Mouse (Mus musculus) spleen, adult 18-20 months (tissue): ENCODE results near the gene Mical3.

Experiments used
- DNase-seq, 2 experiments: peaks; one replicate each; pipeline ENCODE4 v3.0.0; 2022; ENCODE audit warnings: mixed read lengths in 2 of 2

The Mical3 gene

DNA sequence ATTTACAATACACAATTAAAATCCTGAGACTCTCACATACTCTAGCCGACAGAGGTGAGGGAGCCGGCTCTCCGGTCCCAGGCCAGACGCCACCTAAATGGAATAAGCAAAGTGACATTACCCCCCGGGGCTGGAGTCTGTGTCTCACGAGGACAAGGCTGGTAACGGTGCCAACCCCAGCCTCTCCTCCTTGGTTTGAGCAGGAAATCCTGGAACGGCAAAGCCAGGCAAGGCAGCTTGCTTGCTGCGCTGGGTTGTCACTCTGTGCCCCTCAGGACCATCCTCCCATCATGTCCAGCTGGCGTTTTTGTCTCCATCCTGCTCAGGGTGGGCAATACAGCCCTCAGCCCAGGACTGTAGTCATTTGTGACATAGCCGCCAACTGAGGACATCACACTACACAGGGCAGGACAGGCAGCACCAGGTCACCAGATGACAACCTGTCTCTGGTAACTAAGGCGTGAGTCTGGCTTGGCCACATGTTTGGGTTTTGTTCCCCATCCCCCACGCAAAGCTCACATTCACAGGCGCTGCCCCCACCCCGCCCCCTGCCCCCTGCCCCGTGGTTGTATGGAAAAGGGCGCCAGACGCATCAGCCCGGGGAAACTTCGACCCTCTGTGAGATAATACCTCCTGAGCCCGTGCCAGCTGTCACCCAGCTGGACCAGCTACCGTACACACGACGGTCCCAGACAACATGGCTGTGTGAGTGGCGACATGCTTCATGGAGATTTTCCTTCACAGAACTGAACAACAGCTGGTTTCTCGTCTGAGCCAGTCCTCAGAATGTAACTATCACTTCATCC lies 49.3 kb downstream of the Mical3 start:
- DNase-seq: no peak

DNA sequence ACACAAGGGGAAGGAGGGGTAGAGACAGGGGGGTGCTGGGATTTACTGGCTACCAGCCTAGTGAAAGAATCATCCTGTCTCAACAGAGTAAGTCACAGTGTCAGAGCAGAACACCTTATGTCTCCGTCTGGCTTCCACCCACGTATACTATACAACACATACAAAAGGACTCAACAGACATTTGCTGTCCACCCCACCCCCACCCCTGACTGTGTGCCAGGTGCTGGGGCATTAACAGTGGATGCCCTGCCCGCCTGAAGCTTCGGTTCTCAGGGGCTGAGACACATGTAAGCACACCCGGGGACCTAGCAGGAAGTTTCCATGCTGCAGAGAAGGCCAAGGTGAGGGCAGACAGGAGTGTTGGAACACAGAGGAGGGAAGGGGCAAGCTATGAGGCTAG lies 52.6 kb downstream of the Mical3 start:
- DNase-seq: no peak

DNA sequence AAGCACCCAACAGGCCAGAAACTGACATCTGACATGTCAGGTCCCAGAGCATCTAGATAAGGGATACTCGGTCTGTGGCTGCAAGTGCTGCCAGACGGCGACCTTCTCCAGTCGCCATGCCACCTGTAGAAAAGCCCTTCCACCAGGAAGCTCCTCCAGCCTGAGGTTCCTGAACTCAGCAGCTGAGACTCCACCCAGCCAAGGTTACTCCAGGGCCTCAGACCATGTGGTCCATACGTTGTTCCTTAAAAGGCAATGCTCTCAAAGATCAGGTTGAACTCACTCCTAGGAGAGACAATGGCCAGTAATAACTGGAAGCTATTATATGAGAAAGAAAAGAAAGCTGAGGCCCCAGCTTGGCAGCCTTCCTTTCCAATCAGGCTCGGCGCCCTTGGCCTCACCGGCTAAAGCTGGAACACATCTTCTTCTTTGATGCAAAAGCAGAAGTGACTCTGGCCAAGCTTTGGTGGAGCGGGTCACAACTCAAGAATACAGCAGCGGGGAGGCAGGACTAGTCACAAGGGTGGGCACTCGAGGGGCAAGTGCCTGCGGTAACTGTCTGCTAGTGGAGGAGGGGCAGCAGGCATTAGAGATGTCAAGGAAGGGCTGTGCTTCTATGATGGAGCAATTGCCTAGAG lies 53.8 kb downstream of the Mical3 start:
- DNase-seq: no peak

DNA sequence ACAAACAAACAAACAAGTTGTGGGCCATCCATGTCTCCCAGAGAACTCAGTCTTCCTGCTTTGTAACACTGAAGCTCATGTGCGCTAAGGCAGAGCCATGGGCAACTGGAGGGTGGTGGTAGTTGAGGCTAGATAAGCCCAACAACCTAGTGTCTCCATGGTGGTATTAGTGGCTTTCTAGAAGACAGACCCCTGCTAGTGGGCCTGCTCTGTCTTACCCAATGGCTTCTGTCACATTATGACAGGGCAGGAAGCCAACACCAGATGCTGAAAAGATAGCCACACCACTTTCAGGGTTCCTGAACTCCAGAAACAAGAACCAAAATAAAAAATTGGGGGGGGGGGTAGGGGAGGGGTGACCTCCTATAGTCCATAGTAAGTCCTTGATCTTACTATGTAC lies 55.0 kb downstream of the Mical3 start:
- no peak for DNase-seq

DNA sequence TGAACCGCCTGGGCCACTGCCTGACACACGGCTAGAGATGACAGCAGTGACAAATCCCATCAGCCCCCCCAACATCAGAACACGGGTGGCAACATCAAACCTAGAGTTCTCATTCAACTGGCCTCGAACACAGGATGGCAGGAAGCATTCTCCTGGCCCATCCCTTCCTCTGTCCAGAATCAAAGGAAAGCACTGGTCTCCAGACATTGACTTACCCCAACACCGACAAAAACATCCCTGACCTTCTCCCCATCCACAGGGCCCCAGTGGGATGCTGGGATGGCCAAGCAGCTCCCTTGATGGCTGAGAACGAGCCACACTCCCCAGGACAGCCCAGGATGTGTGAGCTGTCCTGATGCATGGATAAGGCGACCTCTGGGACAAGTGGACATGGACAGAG lies 57.5 kb downstream of the Mical3 start:
- DNase-seq: no peak

DNA sequence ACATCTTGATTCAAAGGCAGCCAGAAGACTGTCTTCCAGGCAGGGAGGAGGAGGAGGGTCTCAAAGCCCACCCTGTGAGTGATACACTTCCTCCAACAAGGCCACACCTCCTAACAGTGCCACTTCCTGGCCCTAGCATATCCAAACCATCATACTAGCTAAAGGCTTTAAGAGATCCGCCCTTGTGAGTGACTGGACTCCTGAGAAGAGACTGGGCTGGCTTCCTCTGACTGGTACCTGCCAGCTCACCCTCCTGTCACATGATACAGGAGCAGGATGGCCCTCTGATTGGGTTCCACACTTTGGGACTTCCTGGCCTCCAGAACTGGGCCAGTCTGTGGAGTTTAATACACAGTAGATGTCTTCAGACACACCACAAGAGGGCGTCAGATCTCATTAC lies 58.2 kb downstream of the Mical3 start:
- no peak for DNase-seq

DNA sequence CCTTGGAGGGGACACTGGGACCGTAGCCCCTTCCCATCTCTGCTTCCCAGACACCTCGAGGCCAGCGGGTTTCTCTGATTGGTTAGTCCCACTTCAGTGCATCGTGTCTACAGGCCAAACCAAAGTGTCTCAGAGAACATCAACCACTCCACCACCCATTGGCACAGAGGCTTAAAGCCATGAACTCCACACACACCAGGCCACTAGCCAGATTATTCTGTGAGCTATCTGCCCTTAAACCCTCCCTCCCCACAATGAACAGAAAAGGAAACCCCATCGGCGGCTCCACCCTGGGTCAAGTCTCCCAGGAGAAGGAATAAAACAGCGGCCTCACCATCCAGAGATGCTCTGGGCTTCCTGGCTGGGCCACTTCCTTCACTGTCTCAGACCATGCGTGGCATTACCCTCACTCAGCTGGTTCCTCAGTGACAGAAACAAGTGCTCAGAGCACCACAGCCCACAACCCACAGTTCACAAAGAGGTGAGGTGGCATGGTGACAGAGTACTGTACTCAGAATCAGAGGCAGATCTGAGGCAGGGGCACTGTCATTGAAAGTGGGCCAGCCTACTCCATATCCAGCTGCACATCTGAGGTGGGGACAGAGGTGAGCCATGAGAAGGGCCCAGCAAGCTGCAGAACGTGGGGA lies 60.1 kb downstream of the Mical3 start:
- peak in 1 of 2 experiments; percentile 21 for DNase-seq

DNA sequence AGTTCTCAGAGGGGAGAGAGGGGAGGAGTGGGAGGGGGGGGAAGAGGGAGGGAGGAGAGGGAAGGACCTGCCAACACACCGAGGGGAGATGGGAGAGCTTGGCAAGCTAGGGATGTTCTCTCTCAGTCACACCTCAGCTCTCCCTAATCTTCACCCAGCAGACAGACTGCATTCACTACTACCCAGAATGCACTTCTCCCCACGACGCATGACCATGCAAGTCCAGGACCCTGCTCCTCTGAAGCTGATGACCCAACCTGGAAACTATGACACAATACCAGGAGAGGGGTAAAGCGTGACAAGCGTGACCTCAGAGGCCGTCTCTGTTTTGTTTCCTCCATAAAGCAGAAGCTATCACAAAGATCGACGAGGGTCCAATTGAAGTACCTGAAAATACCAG lies 61.6 kb downstream of the Mical3 start:
- DNase-seq: no peak

DNA sequence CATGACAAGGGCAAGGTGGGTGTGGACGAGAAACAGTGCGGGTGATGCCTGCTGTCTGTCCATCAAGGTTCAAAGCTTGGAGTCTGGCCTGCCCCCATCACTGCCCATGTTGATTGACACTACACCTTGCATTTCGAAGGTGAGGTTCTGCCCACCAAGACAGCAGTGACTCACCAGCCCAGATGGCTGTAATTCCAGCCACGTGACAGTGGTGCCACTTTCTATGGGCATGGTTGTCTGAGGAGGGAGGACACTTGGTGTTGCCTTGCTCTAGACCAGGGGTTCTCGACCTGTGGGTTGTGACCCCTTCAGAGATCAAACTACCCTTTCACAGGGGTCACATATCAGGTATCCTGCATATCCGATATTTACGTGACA lies 62.7 kb downstream of the Mical3 start:
- no peak for DNase-seq

DNA sequence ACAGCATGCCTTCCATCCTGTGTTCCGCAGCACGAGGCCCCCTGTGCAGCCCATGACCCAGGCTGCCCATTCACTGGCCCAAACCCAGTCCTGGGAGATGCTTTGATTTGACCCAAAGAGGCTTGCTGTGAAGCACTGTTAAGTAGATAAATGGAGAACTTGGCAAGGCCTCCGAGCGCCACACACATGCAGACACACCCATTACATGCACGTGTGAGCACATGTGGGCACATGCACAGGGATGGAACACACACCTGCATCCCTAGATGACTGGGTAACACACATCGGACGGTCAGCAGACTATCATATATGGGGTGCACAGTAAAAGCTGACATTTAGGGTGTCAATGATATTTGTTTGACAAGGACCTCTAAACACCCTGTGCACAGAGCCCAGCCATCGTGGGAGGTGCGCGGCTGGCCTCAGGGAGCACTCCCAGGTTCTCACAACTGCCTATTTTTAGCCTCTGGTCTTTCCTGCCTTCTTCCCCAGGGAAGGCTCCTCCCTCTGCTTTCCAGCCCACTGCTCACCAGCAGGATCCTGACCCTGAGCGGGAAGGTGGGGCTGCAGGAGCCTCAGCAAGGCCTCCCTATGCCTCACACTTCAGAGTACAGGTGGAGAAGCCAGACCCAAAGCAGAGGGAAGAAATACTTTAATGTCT lies 63.2 kb downstream of the Mical3 start:
- no peak for DNase-seq

DNA sequence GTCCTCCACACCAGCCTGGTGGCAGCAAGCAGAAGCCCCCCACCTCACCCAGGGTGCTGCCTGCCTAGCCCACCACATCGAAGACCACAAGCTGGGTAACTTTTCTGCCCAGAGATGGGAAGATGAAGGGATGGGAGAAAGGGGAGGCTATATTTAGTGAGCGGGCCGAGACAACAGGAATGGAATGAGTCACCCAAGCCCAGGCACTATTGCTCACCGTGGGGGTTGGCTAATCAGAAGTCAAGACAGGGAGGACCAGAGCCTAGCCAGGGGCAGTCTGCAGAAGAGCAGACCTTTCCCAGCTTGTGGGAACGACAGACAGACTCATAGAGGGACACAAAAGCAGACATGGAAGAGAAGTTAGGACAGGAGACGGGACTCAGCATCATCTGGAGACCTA lies 64.0 kb downstream of the Mical3 start:
- no peak for DNase-seq

DNA sequence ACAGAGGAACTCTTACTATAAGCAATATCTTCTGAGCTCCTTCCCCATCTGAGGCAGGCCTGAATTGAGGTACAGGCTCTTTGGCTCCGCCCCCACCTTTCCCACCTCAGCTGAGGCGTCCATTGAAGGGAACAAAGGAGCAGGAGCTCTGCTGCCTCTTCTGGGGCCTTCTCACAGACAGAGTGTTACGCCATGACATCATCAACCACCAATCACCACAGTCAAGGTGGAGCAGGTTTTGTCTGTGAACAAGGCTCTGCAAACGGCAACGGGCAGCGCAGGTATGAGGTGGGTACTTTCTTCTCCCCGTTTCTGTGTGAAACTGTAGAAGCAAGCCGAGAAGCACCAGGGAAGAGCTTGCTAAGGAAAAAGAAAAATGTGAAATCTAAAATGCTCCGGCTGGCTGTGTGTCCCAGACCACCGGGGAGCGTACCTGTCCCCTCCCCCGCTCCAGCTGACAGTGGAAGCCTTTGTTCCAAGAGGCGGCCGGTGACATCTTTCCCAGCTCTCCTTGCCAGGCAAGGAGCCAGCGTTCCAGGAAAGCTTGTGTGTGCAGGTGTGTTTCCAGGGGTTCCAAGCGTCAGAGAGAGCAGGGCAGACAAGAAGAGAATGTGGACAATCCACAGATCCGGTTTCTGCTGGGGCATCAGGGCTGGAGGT lies 66.3 kb downstream of the Mical3 start:
- peak in 1 of 2 experiments; percentile 21 for DNase-seq

DNA sequence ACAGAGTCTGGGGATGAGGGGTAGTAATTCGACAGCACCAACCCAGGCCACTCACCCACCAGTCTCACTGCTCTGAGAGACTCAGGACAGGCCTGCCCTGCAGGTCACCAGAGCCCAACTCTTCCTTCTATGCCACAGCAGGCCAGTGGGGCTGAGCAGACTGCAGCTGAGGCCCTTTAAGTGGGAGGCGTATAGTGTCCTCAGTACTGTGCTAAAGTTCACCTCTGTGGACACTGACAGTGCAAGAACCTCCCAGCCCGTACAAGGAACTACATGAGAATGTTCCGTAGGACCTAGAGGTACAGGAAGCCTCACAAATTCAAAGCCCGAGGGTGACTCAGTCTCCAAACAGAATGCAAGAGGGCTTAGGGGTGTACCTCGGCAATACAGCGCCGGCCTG lies 67.0 kb downstream of the Mical3 start:
- no peak for DNase-seq

DNA sequence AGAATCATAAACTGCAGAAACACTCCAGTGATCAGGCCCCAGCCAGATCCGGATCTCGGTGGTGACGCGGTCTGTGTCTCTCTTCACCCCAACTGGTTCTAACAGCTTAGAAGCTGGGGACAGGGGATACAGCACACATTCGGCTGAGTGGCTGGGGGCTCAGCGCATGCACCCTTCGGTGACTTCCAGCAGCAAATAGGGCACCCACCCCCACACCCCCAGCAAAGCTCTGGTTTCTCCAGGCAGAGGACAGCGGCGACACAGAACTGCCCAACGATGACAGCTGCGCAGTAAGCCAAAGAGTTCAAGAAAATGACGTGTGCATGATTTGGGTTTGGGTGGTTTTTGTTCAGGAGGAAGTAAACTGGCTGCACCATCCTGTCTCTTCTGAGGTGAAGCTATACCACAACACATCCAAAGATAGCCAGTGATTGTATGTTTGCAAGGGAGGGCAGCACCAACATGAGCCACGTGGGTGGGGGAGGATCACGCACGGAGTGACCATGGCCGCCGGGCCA lies 67.8 kb downstream of the Mical3 start:
- peak; percentile 20 to 38 for DNase-seq

DNA sequence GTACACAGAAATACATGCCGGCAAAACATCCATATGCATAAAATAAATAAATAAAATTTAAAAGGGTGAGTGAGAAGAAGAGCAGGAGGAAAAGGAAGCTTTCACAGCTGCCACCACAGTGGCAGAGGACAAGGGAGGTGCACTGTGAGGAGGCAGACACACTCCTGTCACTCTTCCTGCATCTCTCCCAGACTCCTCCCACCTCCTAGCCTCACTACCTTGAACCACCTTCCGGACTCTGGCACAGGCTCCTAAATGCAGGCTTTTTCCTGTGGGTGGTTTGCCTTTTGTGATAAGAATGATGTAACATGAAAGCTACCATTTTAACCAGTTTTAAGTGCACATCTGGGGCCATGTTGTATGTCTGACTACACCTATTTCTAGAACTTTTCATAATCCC lies 72.8 kb downstream of the Mical3 start:
- DNase-seq: no peak

DNA sequence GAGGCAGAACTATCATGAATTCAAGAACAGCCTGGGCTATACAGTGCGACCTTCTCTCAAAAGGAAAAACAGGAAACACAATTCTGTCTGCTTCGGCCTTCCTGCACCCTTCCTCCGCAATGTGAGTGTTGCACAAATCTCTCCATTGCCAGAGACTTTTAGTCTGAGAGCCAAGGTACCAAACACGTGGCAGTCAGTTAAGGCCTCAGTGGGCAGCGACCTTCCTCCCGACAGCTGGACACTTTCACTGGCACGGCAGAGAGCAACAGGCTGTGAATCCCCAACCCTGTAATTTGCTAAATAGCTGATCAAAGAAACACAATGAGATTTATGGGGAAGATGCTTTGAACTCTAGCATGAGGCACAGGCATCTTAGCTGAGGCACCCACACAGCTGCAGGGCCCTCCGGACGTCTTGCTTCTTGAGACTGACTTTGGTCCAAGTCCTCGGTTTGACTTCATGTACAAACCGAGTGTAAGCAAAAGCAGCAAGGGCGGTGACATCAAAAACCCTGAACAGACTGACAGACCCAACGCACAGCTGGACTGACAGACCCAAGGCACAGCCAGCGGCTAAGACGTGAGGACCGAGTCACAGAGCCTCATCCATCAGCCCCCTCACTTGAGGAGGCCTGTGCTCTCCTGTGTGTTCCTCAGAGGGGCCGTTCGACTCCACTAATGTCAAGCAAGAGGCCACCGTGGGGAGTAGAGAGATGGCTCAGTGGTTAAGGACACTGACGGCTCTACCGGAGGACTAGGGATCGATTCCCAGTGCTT lies 73.4 kb downstream of the Mical3 start:
- no peak for DNase-seq

DNA sequence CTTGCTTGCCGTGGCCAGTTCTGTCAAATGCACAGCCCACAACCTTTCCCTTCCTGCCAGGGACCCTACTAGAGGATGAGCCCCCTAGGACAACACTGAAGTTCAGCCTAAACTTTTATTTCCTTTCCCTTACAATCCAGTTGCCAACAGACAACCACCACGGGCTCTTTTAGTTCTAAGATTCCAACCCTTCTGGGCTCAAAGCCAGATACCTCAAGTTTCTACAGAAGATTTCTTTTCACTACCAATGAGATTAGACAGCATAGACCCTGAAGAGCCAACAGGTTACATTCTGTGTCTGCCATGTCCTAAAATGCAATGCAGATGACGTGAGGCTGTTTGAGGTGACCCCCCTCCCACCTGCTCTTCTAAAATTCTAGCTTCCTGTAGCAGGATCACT lies 75.3 kb downstream of the Mical3 start:
- DNase-seq: no peak

DNA sequence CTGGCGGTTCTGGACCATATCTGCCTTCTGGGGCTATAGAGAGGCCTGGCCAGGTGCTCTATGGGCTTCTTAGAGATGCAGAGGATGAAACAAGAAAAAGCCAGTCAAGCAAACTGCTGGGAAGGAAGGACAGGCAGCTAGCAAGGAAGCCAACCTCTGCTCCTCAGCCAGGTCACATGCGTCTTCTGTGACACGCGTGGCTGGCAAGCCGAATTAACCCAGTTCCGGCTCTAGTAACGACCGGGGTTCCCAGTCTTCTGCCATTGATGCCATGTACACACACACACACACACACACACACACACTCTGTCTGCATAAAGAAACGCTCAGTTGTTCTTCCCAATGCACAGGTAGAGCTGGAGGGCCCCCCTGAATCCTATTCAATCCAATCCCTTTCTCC lies 75.9 kb downstream of the Mical3 start:
- no peak for DNase-seq

DNA sequence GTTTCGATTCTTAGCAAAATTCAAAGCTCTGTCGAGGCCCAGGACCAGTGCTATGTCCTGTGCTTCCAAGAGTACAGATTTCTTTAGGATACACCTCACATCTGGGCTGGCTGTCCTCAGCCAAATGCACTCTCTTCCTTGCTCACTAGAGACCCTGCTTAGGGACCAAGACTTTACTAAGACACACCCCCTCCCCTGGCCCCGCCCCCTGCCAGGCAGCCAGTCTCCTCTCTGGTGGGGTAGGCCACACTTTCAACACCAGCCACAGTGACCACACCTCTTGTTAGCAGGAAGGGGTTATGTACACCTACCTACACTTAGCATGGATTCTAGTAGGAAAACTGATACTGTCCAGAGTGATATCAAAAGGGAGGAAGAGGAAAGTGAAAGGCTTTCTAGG lies 76.5 kb downstream of the Mical3 start:
- no peak for DNase-seq

DNA sequence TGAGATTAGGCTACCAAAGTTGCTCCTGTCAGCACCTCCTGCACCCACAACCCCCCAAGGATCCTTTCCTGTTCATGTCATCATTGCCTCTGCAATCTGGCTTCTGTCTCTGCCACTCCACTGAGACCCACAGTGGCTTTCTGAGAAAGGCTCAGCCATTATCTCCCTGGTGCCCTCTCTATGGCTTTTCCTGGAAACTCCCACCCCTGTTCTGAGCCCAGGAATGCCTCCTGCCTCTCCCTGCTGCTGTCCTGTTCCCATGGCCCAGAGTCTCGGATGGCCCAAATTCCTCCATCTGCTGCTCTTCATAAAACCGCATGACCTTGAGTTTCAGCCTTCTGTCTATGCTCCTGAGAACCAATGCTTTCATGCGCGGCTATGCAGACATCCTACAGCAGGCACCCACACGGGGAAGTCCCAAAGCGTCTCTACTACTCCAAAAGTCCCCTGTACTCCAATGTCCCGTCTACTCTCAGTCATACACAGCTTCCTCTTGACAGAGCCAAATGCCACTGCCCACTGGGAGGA lies 77.2 kb downstream of the Mical3 start:
- DNase-seq: peak in 1 of 2 experiments; percentile 21

DNA sequence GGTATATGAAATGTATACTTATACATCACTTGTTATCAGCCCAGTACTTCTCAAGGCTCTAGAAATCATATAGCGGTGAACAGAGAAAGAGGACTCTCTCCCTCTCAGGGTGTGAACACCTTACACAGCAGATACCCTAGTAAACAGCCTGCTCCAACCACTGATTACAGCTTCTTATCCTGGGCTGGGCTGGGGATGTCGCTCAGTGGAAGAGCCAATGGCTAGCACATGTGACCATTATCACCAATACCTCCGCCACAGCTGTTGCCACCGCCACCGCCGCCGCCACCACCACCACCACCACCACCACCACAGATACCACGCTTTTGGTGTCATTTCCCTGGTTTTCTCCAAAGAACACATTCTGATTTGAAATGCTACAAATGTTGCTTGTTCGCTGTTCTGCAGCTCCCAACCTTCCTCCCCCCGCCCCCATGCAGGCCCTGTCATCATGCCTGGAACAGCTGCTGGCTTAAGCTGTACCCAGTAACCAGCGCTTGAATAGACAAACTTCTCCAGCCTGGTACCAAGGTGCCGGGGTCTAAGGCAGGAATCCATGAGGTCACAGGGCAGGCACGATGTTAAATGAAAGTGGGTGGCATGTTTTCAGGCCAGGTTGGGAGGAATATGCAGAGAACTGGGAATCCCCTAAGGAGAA lies 78.7 kb downstream of the Mical3 start:
- DNase-seq: no peak
